Mouse (Mus musculus) liver, postnatal 0 days (tissue): ENCODE results near the gene Ckap5.

Experiments
- CTCF ChIP-seq: sonication (generic); IDR thresholded peaks from 2 replicates; pipeline ENCODE4 v1.5.1; 2016; ENCODE audit warnings: antibody characterized with exemption, low read depth
- EP300 ChIP-seq: IDR thresholded peaks from 2 replicates; pipeline ENCODE4 v1.6.1; 2016; ENCODE audit warnings: antibody characterized with exemption, low read depth, mild to moderate bottlenecking

GRCm38 (mm10) chr2:91638931-91639330 lies 112.4 kb downstream of the Ckap5 start:
- TF ChIP-seq CTCF (no peak), EP300 (no peak)
